9 mouse cellular contexts compared by ENCODE assay signal in genomic region chr5:139803601-139804102, GRCm38 (mm10). TPM values are rescaled to one million over a fixed set of nuclear protein-coding genes. Genes with fewer than 3 reads are reported as not detected.
DNase-seq lines count a peak whose midpoint lies in the region; ATAC-seq and TF ChIP-seq lines count a peak whose summit lies in the region.
"Had no signal": no experiment of that assay in that cellular context is flagged by ENCODE, and none has a peak within 500 bp of the region (broad histone marks: within the 10 kb centered on the region; RNA-seq: fewer than 3 reads in every experiment).

No protein-coding gene starts in this region.

- H3K9me3 ChIP-seq in embryonic facial prominence, embryonic 13.5 days, result no peaks in the 10 kb centered on the region
- no peaks in the 10 kb centered on the region for H3K9me3 ChIP-seq in hindbrain, embryonic 12.5 days (replicated peaks)
- no peaks in the 10 kb centered on the region for H3K9me3 ChIP-seq in midbrain, embryonic 16.5 days (replicated peaks; ENCODE audit: control insufficient read depth, low read length, poor library complexity, severe bottlenecking)

- H3K27me3 ChIP-seq in embryonic facial prominence, embryonic 13.5 days, result no peaks in the 10 kb centered on the region; the same call in 1 of the 2 replicates
- peaks cover 36% of the 10 kb centered on the region for H3K27me3 ChIP-seq in hindbrain, embryonic 12.5 days
- no peaks in the 10 kb centered on the region for H3K27me3 ChIP-seq in liver, adult 2 months (ENCODE audit: control insufficient read depth, insufficient read depth, low read length)
- no peaks in the 10 kb centered on the region for H3K27me3 ChIP-seq in midbrain, embryonic 16.5 days (ENCODE audit: control insufficient read depth, insufficient read depth, low read depth, low read length)

- H3K4me1 ChIP-seq in embryonic facial prominence, embryonic 13.5 days, result peaks cover 13% of the 10 kb centered on the region
- peaks cover 27% of the 10 kb centered on the region for H3K4me1 ChIP-seq in hindbrain, embryonic 12.5 days
- no peaks in the 10 kb centered on the region for H3K4me1 ChIP-seq in liver, adult 2 months (ENCODE audit: control insufficient read depth, insufficient read depth, low read length)
- peaks cover 9% of the 10 kb centered on the region for H3K4me1 ChIP-seq in midbrain, embryonic 16.5 days (ENCODE audit: control insufficient read depth, insufficient read depth, low read length)

- H3K79me2 ChIP-seq in liver, adult 2 months (ENCODE audit: control insufficient read depth, insufficient read depth, low read length), result no peaks in the 10 kb centered on the region

- 0 out of 2 replicates have a peak, but pooled peaks have one; percentile 22 for ATAC-seq in embryonic facial prominence, embryonic 13.5 days (ENCODE audit: insufficient number of reproducible peaks, insufficient read depth, low FRiP score, low TSS enrichment, low read depth)
- ATAC-seq in hindbrain, embryonic 12.5 days (ENCODE audit: low FRiP score), result peak; percentile 79
- no peak; the same call in 1 of the 2 replicates for ATAC-seq in midbrain, embryonic 16.5 days

- no peak overlapping the region for H3K4me3 ChIP-seq in embryonic facial prominence, embryonic 13.5 days
- H3K4me3 ChIP-seq in hindbrain, embryonic 12.5 days, result 0 out of 2 replicates have a peak overlapping the region, but pooled peaks have one; percentile 2
- no peak overlapping the region for H3K4me3 ChIP-seq in liver, adult 2 months (ENCODE audit: insufficient read depth, low read depth, low read length)
- no peak overlapping the region for H3K4me3 ChIP-seq in midbrain, embryonic 16.5 days (ENCODE audit: low read depth, low read length)

- no peak overlapping the region for H3K9ac ChIP-seq in embryonic facial prominence, embryonic 13.5 days
- 0 out of 2 replicates have a peak overlapping the region, but pooled peaks have one; percentile 19 for H3K9ac ChIP-seq in hindbrain, embryonic 12.5 days
- H3K9ac ChIP-seq in liver, adult 2 months (ENCODE audit: low read depth, low read length), result no peak overlapping the region
- no peak overlapping the region for H3K9ac ChIP-seq in midbrain, embryonic 16.5 days (ENCODE audit: low read depth, low read length)

- H3K27ac ChIP-seq in embryonic facial prominence, embryonic 13.5 days, result no peak overlapping the region
- no peak overlapping the region for H3K27ac ChIP-seq in hindbrain, embryonic 12.5 days
- H3K27ac ChIP-seq in liver, adult 2 months (replicated peaks; ENCODE audit: insufficient read depth, low read depth, low read length), result no peak overlapping the region
- no peak overlapping the region for H3K27ac ChIP-seq in midbrain, embryonic 16.5 days (ENCODE audit: low read length)

- peak; percentile 32; the same call in 1 of the 2 replicates for TF ChIP-seq CTCF in liver, adult 2 months (IDR thresholded peaks at IDR 0.05; ENCODE audit: low read depth, low read length)

- 8% methylated on average over 12 of the region's 12 CpGs for WGBS in embryonic facial prominence, embryonic 13.5 days
- 10% methylated on average over 12 of the region's 12 CpGs for whole genome bisulfite sequencing in hindbrain, embryonic 12.5 days
- WGBS in liver, adult 2 months, result 21% methylated on average over 12 of the region's 12 CpGs
- 8% methylated on average over 12 of the region's 12 CpGs for WGBS in midbrain, embryonic 16.5 days

- no peak for TF ChIP-seq POLR2A in liver, adult 2 months (IDR thresholded peaks at IDR 0.05; ENCODE audit: extremely low read depth, insufficient read depth, low read length)

- peaks cover 24% of the 10 kb centered on the region for H3K36me3 ChIP-seq in embryonic facial prominence, embryonic 13.5 days
- peaks cover 24% of the 10 kb centered on the region for H3K36me3 ChIP-seq in hindbrain, embryonic 12.5 days
- 0 out of 2 replicates have a peak, but pooled peaks cover 1% of the 10 kb centered on the region for H3K36me3 ChIP-seq in liver, adult 2 months (ENCODE audit: control insufficient read depth, insufficient read depth, low read length)
- H3K36me3 ChIP-seq in midbrain, embryonic 16.5 days (ENCODE audit: control insufficient read depth, insufficient read depth, low read length), result peaks cover 8% of the 10 kb centered on the region; the same call in 1 of the 2 replicates

- DNase-seq in urinary bladder, postnatal 14 days (ENCODE audit: low spot score), result peak; percentile 71
- no peak for DNase-seq in urinary bladder, adult 18-20 months (ENCODE audit: low spot score in 2 of 2)
- DNase-seq in liver, adult 2 months (ENCODE audit: extremely low read depth, low read depth, low spot score), result peak; percentile 80
- peak; percentile 76 for DNase-seq in thymus, postnatal 4 days
- DNase-seq in frontal cortex, postnatal 10 days (ENCODE audit: low spot score in 2 of 2), result no peak

- H3K4me2 ChIP-seq in embryonic facial prominence, embryonic 13.5 days, result peak overlapping the region; percentile 35
- peak overlapping the region; percentile 26; the same call in 1 of the 2 replicates for H3K4me2 ChIP-seq in hindbrain, embryonic 12.5 days (replicated peaks)
- peak overlapping the region; percentile 12; the same call in 1 of the 2 replicates for H3K4me2 ChIP-seq in midbrain, embryonic 16.5 days (ENCODE audit: low read length)

RNA-seq across cellular contexts. Expression of gene Mafk, which starts 12.3 kb away (rescaled TPM):
- polyA plus RNA-seq in embryonic facial prominence, embryonic 13.5 days (2015; fragmentation: Nextera tagmentation; extraction: Ambion mirVana), result 8.7 and 9.6 TPM in 2 replicates
- 11.4 and 12.0 TPM in 2 replicates for polyA plus RNA-seq in hindbrain, embryonic 12.5 days (2016; fragmentation: Nextera tagmentation; extraction: Ambion mirVana)
- total RNA-seq in liver, adult 2 months (2014; rRNA removed), result 11.5 and 12.5 TPM in 2 replicates
- 6.3 and 7.0 TPM in 2 replicates for polyA plus RNA-seq in liver, adult 2 months (2012; rRNA removed)
- polyA plus RNA-seq in midbrain, embryonic 16.5 days (2015; fragmentation: Nextera tagmentation; extraction: Ambion mirVana), result 17.6 and 18.8 TPM in 2 replicates

RNA-seq across cellular contexts. Expression of gene Tmem184a, which starts 16.1 kb away (rescaled TPM):
- 2.3 and 2.7 TPM in 2 replicates for polyA plus RNA-seq in embryonic facial prominence, embryonic 13.5 days (2015; fragmentation: Nextera tagmentation; extraction: Ambion mirVana)
- polyA plus RNA-seq in hindbrain, embryonic 12.5 days (2016; fragmentation: Nextera tagmentation; extraction: Ambion mirVana), result 0.43 and 1.4 TPM in 2 replicates
- total RNA-seq in liver, adult 2 months (2014; rRNA removed), result 6.5 and 9.3 TPM in 2 replicates
- 39.2 and 45.1 TPM in 2 replicates for polyA plus RNA-seq in liver, adult 2 months (2012; rRNA removed)
- 0.09 and 0.26 TPM in 2 replicates for polyA plus RNA-seq in midbrain, embryonic 16.5 days (2015; fragmentation: Nextera tagmentation; extraction: Ambion mirVana)

RNA-seq across cellular contexts. Expression of gene Gm26938, which starts 22.6 kb away (rescaled TPM):
- polyA plus RNA-seq in embryonic facial prominence, embryonic 13.5 days (2015; fragmentation: Nextera tagmentation; extraction: Ambion mirVana), result 0.90 TPM in 1 of 2 replicates, not detected in the other
- not detected in 2 replicates for polyA plus RNA-seq in hindbrain, embryonic 12.5 days (2016; fragmentation: Nextera tagmentation; extraction: Ambion mirVana)
- not detected in 2 replicates for total RNA-seq in liver, adult 2 months (2014; rRNA removed)
- polyA plus RNA-seq in liver, adult 2 months (2012; rRNA removed), result not detected in 2 replicates
- polyA plus RNA-seq in midbrain, embryonic 16.5 days (2015; fragmentation: Nextera tagmentation; extraction: Ambion mirVana), result not detected in 2 replicates
- polyA plus RNA-seq: cortical plate, adult 2 months had no signal

RNA-seq across cellular contexts. Expression of gene Psmg3, which starts 23.0 kb away (rescaled TPM):
- 59.8 and 65.4 TPM in 2 replicates for polyA plus RNA-seq in embryonic facial prominence, embryonic 13.5 days (2015; fragmentation: Nextera tagmentation; extraction: Ambion mirVana)
- polyA plus RNA-seq in hindbrain, embryonic 12.5 days (2016; fragmentation: Nextera tagmentation; extraction: Ambion mirVana), result 55.8 and 66.6 TPM in 2 replicates
- total RNA-seq in liver, adult 2 months (2014; rRNA removed), result 11.1 and 12.7 TPM in 2 replicates
- 28.5 and 28.8 TPM in 2 replicates for polyA plus RNA-seq in liver, adult 2 months (2012; rRNA removed)
- polyA plus RNA-seq in midbrain, embryonic 16.5 days (2015; fragmentation: Nextera tagmentation; extraction: Ambion mirVana), result 71.8 and 72.5 TPM in 2 replicates

RNA-seq across cellular contexts. Expression of gene Ints1, which starts 28.2 kb away (rescaled TPM):
- 24.5 and 29.0 TPM in 2 replicates for polyA plus RNA-seq in embryonic facial prominence, embryonic 13.5 days (2015; fragmentation: Nextera tagmentation; extraction: Ambion mirVana)
- 32.8 and 37.7 TPM in 2 replicates for polyA plus RNA-seq in hindbrain, embryonic 12.5 days (2016; fragmentation: Nextera tagmentation; extraction: Ambion mirVana)
- 10.0 and 14.2 TPM in 2 replicates for total RNA-seq in liver, adult 2 months (2014; rRNA removed)
- 23.1 and 25.2 TPM in 2 replicates for polyA plus RNA-seq in liver, adult 2 months (2012; rRNA removed)
- 33.2 TPM in 2 replicates for polyA plus RNA-seq in midbrain, embryonic 16.5 days (2015; fragmentation: Nextera tagmentation; extraction: Ambion mirVana)

Comparison
In these comparisons a context has a peak if more than half of its experiments do, and no peak if none do; other contexts are left out.
1. DNase-seq: peak in urinary bladder, postnatal 14 days (single experiment), liver, adult 2 months (single experiment) and thymus, postnatal 4 days (single experiment); none in urinary bladder, adult 18-20 months (0 of 2) and frontal cortex, postnatal 10 days (0 of 2).
2. RNA of gene Tmem184a, which starts 16.1 kb away (polyA plus RNA-seq): 39.2 to 45.1 TPM in liver, adult 2 months; 2.3 to 2.7 TPM in embryonic facial prominence, embryonic 13.5 days, 0.43 to 1.4 TPM in hindbrain, embryonic 12.5 days and 0.09 to 0.26 TPM in midbrain, embryonic 16.5 days; every median in the first group is over 10 times any median in the second.
3. Peak in every context shown above with its lines, with median percentiles within 50 percentile points of each other: H3K4me2 ChIP-seq.